Mouse (Mus musculus): ENCODE measurements around the gene Hist1h1d.

GRCm38 (mm10) chr13:23518295-23518603, 34.8 kb upstream of the Hist1h1d start:
- TF ChIP-seq RCOR1 (IDR thresholded peaks at IDR 0.05; ENCODE audit: low read depth, low read length) (no peak), ZC3H11A (IDR thresholded peaks at IDR 0.05; ENCODE audit: low read depth, low read length) (no peak), MAX (IDR thresholded peaks at IDR 0.05; ENCODE audit: low read length) (no peak), POLR2A (IDR thresholded peaks at IDR 0.05; ENCODE audit: control insufficient read depth in 1 of 2, insufficient read depth in 1 of 2, low read depth in 1 of 2, low read length in 2 of 2, poor library complexity in 1 of 2) (no peak), CTCF (IDR thresholded peaks at IDR 0.05 in 2 of 3, conservative IDR thresholded peaks at IDR 0.05 in 1 of 3; ENCODE audit: control insufficient read depth in 1 of 3, insufficient read depth in 1 of 3, low read depth in 2 of 3, low read length in 3 of 3, poor library complexity in 1 of 3, severe bottlenecking in 1 of 3) (no peak), ZMIZ1 (IDR thresholded peaks at IDR 0.05; ENCODE audit: low read depth, low read length) (no peak), ETS1 (IDR thresholded peaks at IDR 0.05; ENCODE audit: low read depth, low read length) (no peak), MYC (IDR thresholded peaks at IDR 0.05; ENCODE audit: low read depth, low read length) (no peak), HCFC1 (IDR thresholded peaks at IDR 0.05; ENCODE audit: low read depth, low read length) (no peak)
